Mouse (Mus musculus) C2C12 (cell line): Measurements from ENCODE around the gene Enox1. TPM values are rescaled to one million over a fixed set of nuclear protein-coding genes. Genes with fewer than 3 reads are reported as not detected.

Experiments used
- H3K27me3 ChIP-seq: one replicate; pipeline ENCODE4 v1.6.1; 2011; ENCODE audit not compliant: control insufficient read depth, insufficient read depth, insufficient read length
- H3K36me3 ChIP-seq: one replicate; pipeline ENCODE4 v1.6.1; 2011; ENCODE audit not compliant: control insufficient read depth, insufficient read depth
- H3K4me3 ChIP-seq: one replicate; pipeline ENCODE4 v1.5.1; 2011; ENCODE audit warnings: mild to moderate bottlenecking, control low read depth; ENCODE audit not compliant: poor library complexity, insufficient read depth, severe bottlenecking
- H3K79me2 ChIP-seq: one replicate; pipeline ENCODE4 v1.6.1; 2011; ENCODE audit not compliant: control insufficient read depth, insufficient read depth
- H3K79me3 ChIP-seq: one replicate; pipeline ENCODE4 v1.6.1; 2011; ENCODE audit warnings: low read depth, control low read depth
- H3ac ChIP-seq: one replicate; pipeline ENCODE3; 2011; ENCODE audit warnings: low read depth; ENCODE audit not compliant: control insufficient read depth, insufficient read length
- CEBPB ChIP-seq: IDR thresholded peaks from one replicate; pipeline ENCODE4 v1.6.1; 2011; ENCODE audit warnings: low read depth, mild to moderate bottlenecking, control low read depth, moderate library complexity
- CTCF ChIP-seq: IDR thresholded peaks from one replicate; pipeline ENCODE4 v1.5.1; 2011; ENCODE audit not compliant: control insufficient read depth, insufficient read depth, insufficient read length
- FOSL1 ChIP-seq: IDR thresholded peaks from one replicate; pipeline ENCODE4 v1.8.0; 2011; ENCODE audit warnings: mild to moderate bottlenecking, low read length; ENCODE audit not compliant: poor library complexity, insufficient read depth, severe bottlenecking
- MAX ChIP-seq: IDR thresholded peaks from one replicate; pipeline ENCODE4 v1.6.1; 2011; ENCODE audit warnings: mild to moderate bottlenecking, control low read depth
- MYOD1 ChIP-seq: IDR thresholded peaks from one replicate; pipeline ENCODE4 v1.6.1; 2011; ENCODE audit warnings: low read depth; ENCODE audit not compliant: control insufficient read depth, insufficient read length
- MYOG ChIP-seq: IDR thresholded peaks from one replicate; pipeline ENCODE4 v1.6.1; 2011; ENCODE audit not compliant: control insufficient read depth, insufficient read length; ENCODE audit errors: extremely low read depth
- USF1 ChIP-seq: IDR thresholded peaks from one replicate; pipeline ENCODE4 v1.6.1; 2011; ENCODE audit warnings: low read depth, mild to moderate bottlenecking, control low read depth, moderate library complexity
- polyA plus RNA-seq: library from polyadenylated mRNA; unstranded; fragments of >200 nt; fragmentation: generic; extraction: Trizol; gene quantifications from one replicate; pipeline ENCODE4 v1.2.1, GENCODE M21; 2012; ENCODE audit warnings: missing spikeins

The Enox1 gene
- polyA plus RNA-seq, 1 experiment, result 0.75 TPM

GRCm38 (mm10) chr14:77682888-77683555, 526.5 kb downstream of the Enox1 start:
- no peak overlapping the region for H3K4me3 ChIP-seq
- H3ac ChIP-seq, result no peak overlapping the region
- H3K79me2 ChIP-seq, result no peaks in the 10 kb centered on the region
- H3K36me3 ChIP-seq, result no peaks in the 10 kb centered on the region
- no peaks in the 10 kb centered on the region for H3K79me3 ChIP-seq
- no peaks in the 10 kb centered on the region for H3K27me3 ChIP-seq
- TF ChIP-seq MYOG, result no peak
- TF ChIP-seq CTCF, result no peak
- no peak for TF ChIP-seq CEBPB
- TF ChIP-seq USF1, result no peak
- no peak for TF ChIP-seq FOSL1
- no peak for TF ChIP-seq MYOD1
- no peak for TF ChIP-seq MAX

GRCm38 (mm10) chr14:77689816-77690215, 533.3 kb downstream of the Enox1 start:
- Histone ChIP-seq H3K79me2 (no peaks in the 10 kb centered on the region), H3ac (no peak overlapping the region), H3K4me3 (no peak overlapping the region), H3K36me3 (no peaks in the 10 kb centered on the region), H3K79me3 (no peaks in the 10 kb centered on the region), H3K27me3 (no peaks in the 10 kb centered on the region)
- TF ChIP-seq CEBPB (no peak), FOSL1 (no peak), MAX (no peak), MYOG (no peak), CTCF (no peak), USF1 (no peak), MYOD1 (no peak)

GRCm38 (mm10) chr14:77705006-77705405, 548.4 kb downstream of the Enox1 start:
- H3K79me3 ChIP-seq, result no peaks in the 10 kb centered on the region
- no peak for TF ChIP-seq USF1
- no peak for TF ChIP-seq MYOG
- no peak for TF ChIP-seq CEBPB
- no peak for TF ChIP-seq MYOD1
- no peak for TF ChIP-seq FOSL1
- TF ChIP-seq MAX, result no peak
- TF ChIP-seq CTCF, result no peak
- H3K79me2 ChIP-seq, result no peaks in the 10 kb centered on the region
- no peaks in the 10 kb centered on the region for H3K36me3 ChIP-seq
- H3K27me3 ChIP-seq, result no peaks in the 10 kb centered on the region
- no peak overlapping the region for H3K4me3 ChIP-seq
- no peak overlapping the region for H3ac ChIP-seq

GRCm38 (mm10) chr14:77706511-77707246, 550.1 kb downstream of the Enox1 start:
- TF ChIP-seq MYOD1 (no peak), MAX (no peak), USF1 (no peak), CEBPB (no peak), MYOG (no peak), FOSL1 (no peak), CTCF (no peak)
- H3K4me3 ChIP-seq, result no peak overlapping the region

DNA sequence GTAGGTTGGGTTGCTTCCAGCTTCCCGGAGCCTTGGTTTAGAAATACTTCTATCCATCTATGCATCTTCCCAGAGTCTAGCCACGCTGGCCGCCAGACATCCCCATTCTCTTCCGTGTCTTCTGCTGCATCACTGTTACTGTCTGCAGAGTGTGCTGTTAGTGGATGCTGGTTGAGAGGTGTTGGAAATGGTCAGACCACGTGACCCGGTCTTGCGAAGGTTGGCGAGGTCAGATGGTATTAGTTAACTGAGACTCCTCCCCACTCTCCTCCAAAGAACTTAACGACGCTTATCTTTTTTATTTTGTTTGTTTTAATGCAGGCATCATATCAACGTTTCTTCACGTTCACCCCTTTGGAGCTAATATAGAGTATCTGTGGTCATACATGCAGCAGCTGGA, 550.7 kb downstream of the Enox1 start:
- Histone ChIP-seq H3K27me3 (no peaks in the 10 kb centered on the region), H3K79me3 (no peaks in the 10 kb centered on the region), H3K36me3 (no peaks in the 10 kb centered on the region), H3K4me3 (no peak overlapping the region), H3ac (no peak overlapping the region), H3K79me2 (no peaks in the 10 kb centered on the region)
- no peak for TF ChIP-seq MYOG

More at GRCm38 (mm10) chr14:77706511-77707246, 550.1 kb downstream of the Enox1 start:
- no peaks in the 10 kb centered on the region for H3K79me2 ChIP-seq
- no peak overlapping the region for H3ac ChIP-seq
- H3K36me3 ChIP-seq, result no peaks in the 10 kb centered on the region
- H3K27me3 ChIP-seq, result no peaks in the 10 kb centered on the region
- no peaks in the 10 kb centered on the region for H3K79me3 ChIP-seq
